Mouse (Mus musculus): ENCODE measurements around the gene Mettl9. TPM values are rescaled to one million over a fixed set of nuclear protein-coding genes. Genes with fewer than 3 reads are reported as not detected.
A peak's percentile ranks its signal among the peaks of the same experiment; 100 is the strongest.
"Not testable (repeated sequence)": the region's sequence is repeated elsewhere in the genome, so short reads cannot be mapped to it uniquely, and the experiment has no call there.

Mettl9 gene
- 10 to 100 TPM; 85.4 to 96.1 TPM for total RNA-seq (2021)

DNA sequence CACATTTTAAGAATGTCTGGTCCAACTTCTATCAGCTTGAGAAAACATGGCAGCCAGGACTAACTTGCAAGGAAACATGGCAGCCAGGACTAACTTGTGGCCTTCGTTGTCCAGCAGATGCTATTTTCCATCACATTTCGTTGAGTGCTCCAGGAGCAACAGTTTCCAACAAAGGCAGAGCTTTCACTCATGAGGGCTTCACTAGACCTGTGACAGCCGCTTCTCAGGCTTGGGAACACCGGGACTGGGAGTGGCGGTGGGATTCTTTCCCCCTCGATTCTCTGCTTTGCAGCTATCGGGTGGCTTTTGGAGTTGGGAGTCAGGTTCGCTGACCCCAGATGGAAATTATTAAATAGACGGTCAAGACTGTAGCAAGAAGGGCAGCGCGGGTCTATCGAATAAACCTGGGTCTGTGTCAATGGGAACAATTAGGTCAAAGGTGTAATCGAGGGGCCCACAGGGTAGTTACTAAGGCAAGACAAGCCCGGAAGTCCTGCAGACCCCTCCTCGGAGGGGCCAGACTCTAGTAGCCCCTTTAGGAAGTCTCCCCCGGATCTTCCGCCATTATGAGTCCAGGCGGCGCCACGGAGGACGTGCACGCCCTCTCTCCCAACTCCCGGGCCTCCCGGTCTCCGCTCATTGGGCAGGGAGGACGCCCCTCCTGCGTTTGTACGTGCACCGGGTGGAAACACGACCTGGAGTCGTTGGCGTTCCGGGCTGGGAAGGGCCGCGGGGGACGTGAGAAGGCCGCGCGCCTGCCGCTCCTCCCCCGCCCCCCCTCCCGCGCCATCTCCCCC, at the start of gene Mettl9:
Gene Mettl9 (plus strand): TSS at position 590 of the 797 bp plus-strand sequence.
- intact Hi-C loops (cut with DNase I), result no loop called here
- DNase-seq (ENCODE audit: extremely low spot score in 1 of 2, low spot score in 2 of 2), result peak; percentile 92 to 97

DNA sequence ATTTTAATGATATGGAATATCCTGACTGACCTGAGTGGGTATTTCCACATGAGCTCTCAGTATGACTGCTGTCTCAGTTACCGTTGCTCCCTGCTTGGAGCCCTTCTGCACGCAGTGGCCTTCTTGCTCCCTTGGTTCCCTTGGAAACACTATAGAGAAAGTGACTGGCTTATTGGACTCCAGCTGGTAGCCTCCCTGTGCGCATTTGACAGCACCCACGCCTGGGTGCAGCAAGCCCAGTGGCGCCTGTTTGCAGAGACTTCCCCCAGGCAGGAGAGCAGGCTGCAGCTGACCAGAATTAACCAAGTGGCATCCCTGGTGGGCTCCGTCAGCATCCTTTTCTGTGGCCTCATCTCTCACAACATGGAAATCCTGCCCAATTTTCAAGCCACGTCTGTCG, 43.1 kb upstream of the Mettl9 start:
- intact Hi-C loops (cut with DNase I), result no loop called here
- DNase-seq (ENCODE audit: extremely low spot score in 1 of 2, low spot score in 2 of 2), result peak in 1 of 2 experiments; percentile 24

DNA sequence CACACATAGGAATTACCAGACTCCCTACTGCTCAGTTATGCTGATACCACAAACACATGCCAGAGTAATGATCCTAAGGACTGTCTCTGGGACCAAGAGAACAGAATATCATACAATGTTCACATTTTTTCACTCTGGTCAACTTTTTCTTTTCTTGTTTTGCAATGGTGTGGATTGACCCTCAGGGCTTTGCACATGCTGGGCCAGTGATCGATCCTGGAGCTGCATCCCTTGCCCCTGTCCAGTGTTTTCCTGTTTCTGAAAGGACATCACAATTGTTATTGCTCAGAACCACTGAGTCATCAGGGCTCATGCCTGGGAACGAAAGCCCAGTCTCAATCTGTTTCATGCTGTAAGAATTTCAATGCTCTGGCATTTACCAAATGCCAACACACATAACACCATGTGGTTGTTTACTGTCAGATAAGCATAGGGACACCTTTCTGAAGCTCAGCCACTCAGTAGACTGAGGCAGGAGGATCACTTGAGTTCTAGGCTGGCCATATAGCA, 35.2 kb upstream of the Mettl9 start:
- DNase-seq (ENCODE audit: extremely low spot score in 1 of 2, low spot score in 2 of 2), result no peak
- intact Hi-C loops (cut with DNase I), result no loop called here

DNA sequence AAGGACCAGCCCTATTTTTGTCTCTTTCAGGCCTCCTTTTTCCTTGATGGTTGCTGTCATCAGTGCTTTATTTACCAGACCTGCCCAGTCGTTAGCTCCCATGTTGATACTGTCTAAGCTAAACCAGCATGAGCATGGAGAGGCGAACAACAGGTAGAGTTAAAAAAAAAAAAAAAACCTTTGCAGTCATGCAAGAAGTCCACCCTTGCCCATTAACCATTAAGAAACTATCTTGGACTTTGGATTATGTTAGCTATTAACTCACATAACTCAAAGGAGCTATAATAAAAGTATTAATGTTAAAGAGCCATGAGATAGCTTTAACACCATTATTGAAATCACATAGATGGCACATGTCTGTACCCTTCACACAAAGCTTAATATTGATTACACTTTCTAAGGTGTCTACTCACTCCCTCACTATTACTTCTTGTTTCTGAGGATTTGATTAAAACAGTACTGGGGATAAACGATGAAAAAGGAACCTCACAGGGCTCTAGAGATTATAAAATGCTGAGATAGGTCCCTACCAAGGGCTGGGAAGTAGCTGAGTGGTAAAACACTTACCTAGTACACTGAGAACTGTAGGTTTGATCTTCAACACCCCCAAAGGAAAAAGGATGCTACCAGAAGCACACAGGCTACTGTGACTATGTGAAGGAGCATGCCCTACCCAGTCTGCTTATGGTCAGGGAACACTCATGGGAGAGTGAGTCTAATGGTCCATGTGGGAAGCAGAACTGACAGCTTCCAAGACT, 34.0 kb upstream of the Mettl9 start:
- no peak for DNase-seq (ENCODE audit: extremely low spot score in 1 of 2, low spot score in 2 of 2)
- intact Hi-C loops (cut with DNase I), result no loop called here

DNA sequence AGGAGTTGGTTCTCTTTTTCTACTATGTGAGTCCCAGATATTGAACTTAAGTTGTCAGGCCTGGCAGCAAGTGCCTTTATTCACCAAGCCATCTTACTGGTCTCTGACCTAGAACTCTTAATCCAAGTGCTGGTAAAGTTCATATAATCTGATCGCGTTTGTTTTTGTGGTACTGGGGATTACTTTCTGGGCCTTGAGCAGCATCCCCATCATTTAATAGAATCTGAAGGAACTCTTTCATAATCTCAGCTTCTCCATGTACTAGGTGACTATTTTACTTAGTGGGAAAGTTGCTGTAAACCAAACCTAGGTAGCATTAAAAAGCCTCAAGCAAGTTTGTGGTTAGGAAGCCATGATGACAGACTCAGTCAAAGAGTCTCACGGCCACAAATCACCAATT, 32.4 kb upstream of the Mettl9 start:
- no peak for DNase-seq (ENCODE audit: extremely low spot score in 1 of 2, low spot score in 2 of 2)
- intact Hi-C loops (cut with DNase I), result no loop called here

DNA sequence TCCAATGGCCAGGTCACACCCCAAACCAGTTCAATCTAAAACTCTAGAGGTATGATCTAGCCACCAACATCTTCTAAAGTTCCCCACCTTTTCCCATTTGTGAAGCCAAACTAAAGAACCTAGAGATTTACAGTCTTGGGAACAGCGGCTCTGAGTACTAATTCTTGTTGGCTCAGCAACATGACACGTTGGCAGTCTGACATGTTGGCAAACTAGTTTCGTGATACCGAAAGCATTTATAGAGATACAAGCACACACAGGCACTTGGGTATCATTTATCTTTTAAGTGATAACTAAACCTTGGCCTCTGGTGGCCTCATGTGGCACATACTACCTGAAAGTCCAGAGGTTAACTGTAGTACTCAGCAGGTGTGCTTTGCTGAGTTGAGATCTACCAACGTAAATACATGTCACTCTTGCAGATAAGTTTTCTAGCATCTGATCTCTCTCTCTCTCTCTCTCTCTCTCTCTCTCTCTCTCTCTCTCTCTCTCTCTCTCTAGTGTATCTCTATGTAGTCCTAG, 31.8 kb upstream of the Mettl9 start:
- intact Hi-C loops (cut with DNase I), result no loop called here
- DNase-seq (ENCODE audit: extremely low spot score in 1 of 2, low spot score in 2 of 2), result no peak

DNA sequence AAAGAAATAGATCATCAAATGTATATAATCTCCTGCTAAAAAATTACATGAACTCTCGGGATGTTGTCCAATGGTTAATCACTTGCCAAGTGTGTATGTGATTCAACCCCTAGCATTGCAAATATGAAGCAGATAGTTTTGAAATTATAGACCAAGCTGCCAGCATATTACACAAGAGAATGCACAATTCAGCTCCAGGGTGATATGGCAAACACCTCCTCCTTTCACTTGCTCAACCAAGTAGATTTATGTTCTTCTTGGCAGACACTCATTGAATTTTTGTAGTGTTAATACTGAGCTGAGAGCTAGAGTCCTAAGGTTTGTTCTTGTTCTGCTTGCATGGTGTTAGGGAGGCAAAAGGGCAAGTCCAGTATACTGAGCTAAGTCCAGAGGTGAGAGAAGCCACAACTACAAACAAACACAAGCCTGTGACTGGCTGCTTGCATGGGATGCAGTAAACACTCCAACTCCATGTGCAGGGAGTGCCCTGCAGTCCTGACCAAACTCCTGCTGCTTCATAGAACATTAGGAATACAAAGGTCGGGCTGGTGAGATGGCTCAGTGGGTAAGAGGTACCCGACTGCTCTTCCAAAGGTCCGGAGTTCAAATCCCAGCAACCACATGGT, 30.3 kb upstream of the Mettl9 start:
- intact Hi-C loops (cut with DNase I), result no loop called here
- no peak for DNase-seq (ENCODE audit: extremely low spot score in 1 of 2, low spot score in 2 of 2)

DNA sequence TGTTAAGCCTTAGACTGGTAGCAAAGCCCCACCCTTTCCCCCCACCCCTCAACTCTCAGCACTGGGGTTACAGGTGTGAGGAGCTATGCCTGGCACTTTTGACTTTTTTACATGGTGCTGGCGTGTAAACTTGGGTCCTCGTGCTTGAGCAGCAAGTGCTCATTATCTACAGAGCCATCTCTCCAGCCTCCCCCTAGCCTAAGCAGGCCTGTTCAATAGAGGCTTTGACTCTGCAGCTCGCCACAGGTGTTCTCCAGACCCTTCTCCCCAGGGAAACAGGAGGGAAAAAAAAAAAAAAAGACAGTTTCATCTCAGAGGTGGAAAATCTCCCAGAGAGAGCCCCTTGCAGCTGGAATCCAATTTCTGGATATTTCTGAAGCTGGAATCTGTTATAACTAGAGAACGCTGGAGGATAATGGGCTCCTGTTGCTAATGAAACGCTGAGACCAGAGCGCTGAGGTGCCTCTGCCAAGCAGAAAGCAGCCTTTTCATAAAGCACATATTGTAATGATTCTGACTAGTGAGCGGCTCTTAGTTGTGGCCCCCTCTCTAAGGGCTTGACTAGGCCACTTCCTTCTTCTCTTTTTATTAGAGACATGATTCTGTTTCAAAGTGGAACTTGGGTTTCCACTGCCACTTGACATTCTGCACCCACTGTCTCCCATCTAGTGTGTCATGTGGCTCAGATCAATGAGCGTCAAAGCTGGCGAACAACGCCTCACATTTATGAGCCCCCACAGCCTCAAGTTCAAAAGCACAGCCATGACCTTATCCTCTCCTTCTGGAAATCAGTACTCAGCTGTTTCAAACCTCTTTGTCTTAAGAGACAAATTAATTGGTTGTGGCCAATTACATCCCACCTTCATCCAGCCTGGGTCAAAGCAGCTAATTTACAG, 22.2 kb upstream of the Mettl9 start:
- DNase-seq (ENCODE audit: extremely low spot score in 1 of 2, low spot score in 2 of 2), result no peak
- intact Hi-C loops (cut with DNase I), result no loop called here

DNA sequence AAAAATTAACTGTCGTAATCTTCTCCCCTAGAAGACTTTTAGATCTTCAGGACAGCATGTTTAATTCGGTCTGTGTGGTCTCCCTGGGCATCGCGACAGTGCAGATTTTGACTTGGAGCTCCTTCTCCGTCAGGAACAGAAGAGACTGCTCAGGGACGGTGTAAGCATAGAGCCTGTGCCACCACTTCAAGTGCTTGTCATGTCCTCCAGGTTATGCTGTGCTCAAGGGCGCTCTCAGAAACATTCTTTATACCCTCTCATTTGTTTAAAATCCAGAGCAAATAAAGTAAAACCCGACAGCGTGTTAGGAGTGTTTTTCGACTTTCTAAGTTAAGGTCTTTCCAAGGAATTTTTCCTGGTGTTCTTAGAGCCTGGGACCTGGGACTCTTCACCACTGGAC, 19.8 kb upstream of the Mettl9 start:
- DNase-seq (ENCODE audit: extremely low spot score in 1 of 2, low spot score in 2 of 2), result no peak

DNA sequence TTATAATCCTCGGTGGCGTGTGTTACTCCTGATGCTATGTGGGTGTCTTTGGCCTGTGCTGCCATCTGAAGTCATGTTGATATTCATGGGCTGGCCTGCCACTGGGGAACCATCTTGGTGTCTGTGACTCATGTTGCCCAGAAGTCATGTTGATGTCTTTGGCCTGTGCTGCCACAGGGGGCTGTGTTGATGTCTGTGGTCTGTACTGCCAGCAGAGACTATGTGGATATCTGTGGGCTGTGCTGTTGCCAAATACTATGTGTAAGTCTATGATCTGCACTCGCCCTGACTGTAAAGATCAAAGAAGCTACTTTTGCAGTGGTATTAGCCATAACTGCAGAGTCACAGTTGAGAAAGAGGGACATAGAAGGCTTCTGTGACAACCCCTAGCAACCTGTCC, 15.5 kb upstream of the Mettl9 start:
- intact Hi-C loops (cut with DNase I), result no loop called here
- DNase-seq (ENCODE audit: extremely low spot score in 1 of 2, low spot score in 2 of 2), result no peak

More for the DNA sequence above, 19.8 kb upstream of the Mettl9 start:
- intact Hi-C loops (cut with DNase I), result no loop called here

DNA sequence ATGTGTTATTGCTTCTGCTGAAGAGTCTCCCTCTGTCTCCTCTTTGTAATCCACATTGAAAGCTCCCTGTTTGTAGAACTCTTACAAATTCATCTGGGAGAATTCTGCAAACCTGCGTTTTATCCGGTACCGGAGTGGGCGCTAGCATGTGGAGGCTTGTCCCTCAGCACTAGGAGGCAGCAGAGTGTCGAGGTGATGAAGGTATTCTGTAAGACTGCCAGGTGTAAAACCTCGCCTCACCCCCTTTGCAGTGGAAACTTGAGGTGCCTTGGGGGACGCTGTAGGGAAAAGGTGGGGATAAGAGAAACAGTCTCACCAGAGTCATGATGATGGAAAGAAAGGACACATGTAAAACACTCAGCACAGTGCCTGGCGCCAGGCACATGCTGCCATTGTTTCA, 14.0 kb upstream of the Mettl9 start:
- intact Hi-C loops (cut with DNase I), result no loop called here
- no peak for DNase-seq (ENCODE audit: extremely low spot score in 1 of 2, low spot score in 2 of 2)

DNA sequence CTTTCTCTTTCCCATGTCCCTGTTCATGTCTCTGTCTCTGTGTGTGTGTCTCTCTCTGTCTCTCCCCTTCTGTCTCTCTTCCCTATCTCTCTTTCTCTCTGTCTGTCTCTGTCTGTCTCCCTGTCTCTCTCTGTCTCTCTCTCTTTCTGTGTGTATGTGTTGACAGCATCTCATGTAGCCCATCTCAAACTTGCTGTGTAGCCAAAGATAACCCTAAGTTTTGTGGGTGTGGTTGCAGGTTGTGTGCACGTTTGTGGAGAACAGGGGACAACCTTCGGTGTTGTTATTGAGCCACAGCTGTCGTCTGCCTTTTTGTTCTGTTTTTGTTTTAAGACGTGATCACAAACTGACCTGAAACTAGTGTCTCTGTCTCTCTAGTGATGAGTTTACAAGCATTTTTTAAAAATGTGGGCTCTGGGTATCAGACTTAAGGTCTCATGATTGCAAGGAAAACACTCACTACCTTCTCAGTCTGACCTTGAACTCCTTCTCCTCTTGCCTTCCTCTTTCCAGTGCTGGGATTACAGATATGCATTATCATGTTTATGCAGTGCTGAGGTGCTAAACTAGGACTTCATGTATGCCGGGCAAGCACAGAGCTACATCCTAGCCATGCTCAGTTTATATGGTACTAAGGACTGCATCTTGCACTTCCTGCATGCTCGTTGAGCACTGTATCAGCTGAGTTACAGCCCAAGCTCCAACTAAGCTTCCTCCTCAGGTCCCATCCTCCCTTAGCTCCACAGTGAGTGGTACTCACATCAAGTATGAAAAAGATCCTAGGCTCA, 8.8 kb upstream of the Mettl9 start:
- intact Hi-C loops (cut with DNase I), result no loop called here
- DNase-seq (ENCODE audit: extremely low spot score in 1 of 2, low spot score in 2 of 2), result no peak

DNA sequence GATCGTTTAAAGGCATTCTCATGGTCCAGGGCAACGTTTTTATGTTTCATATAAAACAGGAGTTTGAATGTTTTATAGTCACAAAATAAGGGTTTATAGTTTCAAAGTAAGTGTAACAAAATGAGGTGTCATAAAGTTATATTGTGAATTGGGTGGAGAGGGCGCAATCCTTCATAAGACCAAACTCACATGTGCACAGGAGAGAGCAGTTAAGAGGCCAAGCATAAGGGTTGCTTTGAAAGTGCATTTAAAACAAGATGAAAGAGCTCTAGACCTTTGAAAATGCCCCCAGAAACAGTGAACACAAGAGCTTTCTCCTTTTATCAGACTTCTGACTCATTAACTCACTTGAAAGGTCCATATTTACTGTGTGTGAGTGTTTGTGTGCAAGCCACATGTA, 7.9 kb upstream of the Mettl9 start:
- intact Hi-C loops (cut with DNase I), result no loop called here
- DNase-seq (ENCODE audit: extremely low spot score in 1 of 2, low spot score in 2 of 2), result no peak

DNA sequence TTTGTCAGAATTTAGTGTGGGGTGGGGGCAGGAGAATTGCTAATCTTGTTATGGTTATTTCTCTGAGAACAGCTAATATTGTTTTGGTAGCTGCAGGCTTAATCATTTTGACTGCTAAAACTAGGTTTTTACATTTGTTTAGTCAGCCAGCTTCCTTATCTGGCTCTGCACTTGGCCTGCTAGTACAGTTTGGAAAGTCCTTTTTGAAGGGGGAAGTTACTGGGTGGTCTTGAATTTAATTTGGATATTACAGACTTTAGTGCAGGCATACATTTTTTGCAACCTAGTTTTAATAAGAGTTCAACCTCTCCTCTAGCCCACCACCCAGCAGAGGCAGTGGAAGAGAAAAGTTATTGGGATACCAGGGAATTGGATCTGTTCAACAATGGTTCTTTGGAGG, 4.3 kb upstream of the Mettl9 start:
- intact Hi-C loops (cut with DNase I); DNase-seq (ENCODE audit: extremely low spot score in 1 of 2, low spot score in 2 of 2): not testable (repeated sequence)

DNA sequence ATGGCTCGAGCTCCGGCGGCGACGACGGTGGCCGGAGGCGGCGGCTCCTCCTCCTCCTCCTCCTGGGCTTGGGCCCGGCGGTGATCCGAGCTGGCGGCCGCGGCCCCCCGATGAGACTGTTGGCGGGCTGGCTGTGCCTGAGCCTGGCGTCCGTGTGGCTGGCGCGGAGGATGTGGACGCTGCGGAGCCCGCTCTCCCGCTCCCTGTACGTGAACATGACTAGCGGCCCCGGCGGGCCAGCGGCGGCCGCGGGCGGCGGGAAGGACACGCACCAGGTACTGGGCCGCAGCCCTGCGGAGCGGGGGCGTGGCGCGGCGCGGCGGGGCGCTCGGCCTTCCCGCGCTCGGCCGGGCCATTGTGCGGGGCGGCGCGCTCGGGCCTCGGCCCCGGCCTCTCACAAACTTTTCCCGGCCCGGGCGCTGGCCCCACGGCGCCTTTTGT, 476 bp downstream of the Mettl9 start:
- intact Hi-C loops (cut with DNase I), result no loop called here
- no peak for DNase-seq (ENCODE audit: extremely low spot score in 1 of 2, low spot score in 2 of 2)

DNA sequence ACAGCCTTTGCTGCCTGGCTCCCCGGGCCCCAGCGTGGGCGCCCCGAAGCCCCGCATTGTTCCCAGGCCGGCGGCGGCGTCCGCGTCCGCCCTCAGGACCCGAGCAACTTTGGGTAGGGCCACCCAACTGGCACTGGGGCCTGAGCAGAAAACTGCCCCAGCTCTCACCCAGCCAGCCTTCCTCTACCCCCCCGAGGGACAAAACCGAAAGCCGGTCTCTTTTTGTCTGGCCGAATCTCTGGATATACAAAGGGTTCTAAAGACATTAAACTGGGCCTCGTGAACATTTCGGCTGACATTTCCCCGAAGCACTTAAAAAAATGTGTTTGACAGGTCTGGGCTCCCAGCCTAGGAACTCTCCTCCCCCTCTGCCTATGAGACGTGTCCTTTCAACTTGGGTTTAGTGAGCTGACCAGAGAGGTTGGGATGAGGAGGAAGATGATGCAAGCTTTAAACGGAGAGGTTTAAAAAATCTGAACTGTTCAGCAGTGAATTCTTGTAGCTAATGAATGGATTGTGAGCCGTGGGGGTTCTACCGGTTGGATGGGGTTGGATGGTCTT, 996 bp downstream of the Mettl9 start:
- intact Hi-C loops (cut with DNase I), result no loop called here
- peak in 1 of 2 experiments; percentile 13 for DNase-seq (ENCODE audit: extremely low spot score in 1 of 2, low spot score in 2 of 2)

DNA sequence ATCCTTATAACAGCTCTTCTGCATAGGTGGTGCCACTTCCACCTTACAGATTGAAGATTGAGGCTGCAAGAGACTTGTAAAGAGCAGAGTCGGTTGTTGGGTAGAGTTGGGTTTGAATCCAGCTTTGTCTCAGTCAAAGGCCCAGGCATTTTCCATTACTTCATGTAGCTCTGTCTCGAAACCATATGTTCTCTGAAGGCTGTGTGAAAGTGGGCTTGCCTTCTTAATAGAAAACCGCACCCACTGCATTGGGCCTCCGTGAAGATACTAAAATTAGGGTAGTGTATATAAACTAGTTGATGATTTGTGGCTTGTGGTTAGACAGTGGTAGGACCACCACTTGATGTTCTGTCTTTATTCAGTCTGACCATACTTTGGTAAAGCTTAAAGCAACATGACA, 6.3 kb downstream of the Mettl9 start:
- no peak for DNase-seq (ENCODE audit: extremely low spot score in 1 of 2, low spot score in 2 of 2)
- intact Hi-C loops (cut with DNase I), result no loop called here

All from left cerebral cortex, postnatal 10 days (tissue).